Mouse (Mus musculus) adrenal gland, adult 18-20 months (tissue): ENCODE measurements around the gene Fgr. TPM values are rescaled to one million over a fixed set of nuclear protein-coding genes. Genes with fewer than 3 reads are reported as not detected.

Experiments
- DNase-seq, 2 experiments: peaks; one replicate each; pipeline ENCODE4 v3.0.0; 2021 to 2022; ENCODE audit warnings: low spot score in 2 of 2
- total RNA-seq, 2 experiments: library from RNA; stranded (reverse); gene quantifications; 1 replicate in 1 of 2; 2 replicates in 1 of 2; pipeline ENCODE4 v1.2.3; 2021

The Fgr gene
- total RNA-seq, 2 experiments from 2014 or later = 0.43 to 0.58 TPM

- no peak for DNase-seq
Measured at GRCm38 (mm10) chr4:133050196-133050836, 76.4 kb downstream of the Fgr start.

- no peak for DNase-seq
Measured at GRCm38 (mm10) chr4:133050837-133051549, 77.1 kb downstream of the Fgr start.

GRCm38 (mm10) chr4:133051550-133051865 lies 77.6 kb downstream of the Fgr start:
- no peak for DNase-seq

Other genes with a start within 250 kb of the Fgr start
- 1 to 10 TPM; 4.2 to 5.9 TPM for gene Xkr8, start 241.5 kb upstream of the Fgr start, total RNA-seq
- 10 to 100 TPM in 1 of 2 experiments, under 1 TPM in 1; 0.83 to 15.0 TPM for gene Smpdl3b, start 216.8 kb upstream of the Fgr start, total RNA-seq
- gene Rpa2, start 205.8 kb upstream of the Fgr start, total RNA-seq = 1 to 10 TPM; 5.2 to 7.2 TPM
- gene Themis2, start 177.7 kb upstream of the Fgr start, total RNA-seq = 1 to 10 TPM; 1.7 to 3.3 TPM
- 10 to 100 TPM; 31.2 to 41.0 TPM for gene Ppp1r8, start 130.9 kb upstream of the Fgr start, total RNA-seq
- gene Stx12, start 89.6 kb upstream of the Fgr start, total RNA-seq = 10 to 100 TPM; 58.8 to 59.2 TPM
- gene Fam76a, start 51.5 kb upstream of the Fgr start, total RNA-seq = 10 to 100 TPM; 25.2 to 26.1 TPM
- 10 to 100 TPM; 72.1 to 86.9 TPM for gene Ahdc1, start 37.2 kb downstream of the Fgr start, total RNA-seq
- gene Wasf2, start 156.4 kb downstream of the Fgr start, total RNA-seq = 100 to 1,000 TPM in 1 of 2 experiments, 10 to 100 TPM in 1; 97.5 to 102 TPM
- gene Cd164l2, start 238.0 kb downstream of the Fgr start, total RNA-seq = 1 to 10 TPM; 1.1 to 2.6 TPM
- gene Gpr3, start 238.4 kb downstream of the Fgr start, total RNA-seq = 1 to 10 TPM in 1 of 2 experiments, under 1 TPM in 1; 0.26 to 1.2 TPM